Mouse (Mus musculus) liver, postnatal 0 days (tissue): ENCODE data around the gene Zfp462.

ENCODE experiments used
- CTCF ChIP-seq: sonication (generic); IDR thresholded peaks from 2 replicates; pipeline ENCODE4 v1.5.1; 2016; ENCODE audit warnings: antibody characterized with exemption, low read depth
- EP300 ChIP-seq: IDR thresholded peaks from 2 replicates; pipeline ENCODE4 v1.6.1; 2016; ENCODE audit warnings: antibody characterized with exemption, low read depth, mild to moderate bottlenecking

DNA sequence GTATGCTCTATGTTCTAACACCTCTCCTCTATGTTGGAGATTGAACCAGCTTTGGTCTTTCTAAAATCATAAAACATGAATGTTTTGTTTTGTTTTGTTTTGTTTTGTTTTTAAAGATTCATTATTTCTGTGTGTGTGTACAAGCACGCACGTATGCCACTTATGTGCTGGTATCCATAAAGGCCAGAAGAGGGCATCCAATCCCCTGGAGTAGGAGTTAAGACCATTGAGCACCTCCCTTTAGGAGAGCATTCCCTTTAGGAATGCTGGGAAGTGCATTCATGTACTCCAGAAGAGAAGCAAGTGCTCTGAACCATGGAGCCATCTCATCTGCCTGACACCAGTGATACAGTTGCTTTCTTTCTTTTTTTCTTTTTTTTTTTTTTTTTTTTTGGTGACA, 21.5 kb upstream of the Zfp462 start:
- TF ChIP-seq CTCF (peak; percentile 9; the same call in 1 of the 2 replicates), EP300 (no peak)
